Mouse (Mus musculus) CH12.LX (cell line): ENCODE data around the gene Slc34a2.

Experiments
- CHD2 ChIP-seq: IDR thresholded peaks from 2 replicates; pipeline ENCODE4 v1.6.1; 2011; ENCODE audit warnings: low read length, improper control_type of control experiment
- CTCF ChIP-seq, 2 experiments: IDR thresholded peaks in 1 of 2; conservative IDR thresholded peaks in 1 of 2; 2 replicates each; pipeline ENCODE4 v1.5.1; 2011 to 2012; ENCODE audit warnings: low read depth in 2 of 2, low read length in 2 of 2, improper control_type of control experiment in 1 of 2, inconsistent platforms in 1 of 2, mild to moderate bottlenecking in 1 of 2, moderate library complexity in 1 of 2
- ELF1 ChIP-seq: IDR thresholded peaks from 2 replicates; pipeline ENCODE4 v1.6.1; 2014; ENCODE audit warnings: low read depth, mild to moderate bottlenecking, inconsistent platforms, low read length, improper control_type of control experiment
- EP300 ChIP-seq: IDR thresholded peaks from 2 replicates; pipeline ENCODE4 v1.6.1; 2011; ENCODE audit warnings: low read length, improper control_type of control experiment
- IRF4 ChIP-seq: IDR thresholded peaks from 2 replicates; pipeline ENCODE4 v1.6.1; 2014; ENCODE audit warnings: low read depth, mild to moderate bottlenecking, inconsistent platforms, low read length, improper control_type of control experiment
- JUN ChIP-seq: IDR thresholded peaks from 2 replicates; pipeline ENCODE4 v1.6.1; 2011; ENCODE audit warnings: low read depth, mild to moderate bottlenecking, low read length, improper control_type of control experiment, moderate library complexity; ENCODE audit not compliant: insufficient read depth
- MAZ ChIP-seq: IDR thresholded peaks from 2 replicates; pipeline ENCODE4 v1.6.1; 2012; ENCODE audit warnings: low read depth, mild to moderate bottlenecking, inconsistent platforms, low read length, improper control_type of control experiment, moderate library complexity
- NELFE ChIP-seq: IDR thresholded peaks from 2 replicates; pipeline ENCODE4 v1.6.1; 2011; ENCODE audit warnings: low read depth, low read length, improper control_type of control experiment
- POLR2A ChIP-seq: IDR thresholded peaks from 2 replicates; pipeline ENCODE4 v1.6.1; 2011; ENCODE audit warnings: low read depth, mild to moderate bottlenecking, improper control_type of control experiment, low read length
- POLR2AphosphoS2 ChIP-seq: IDR thresholded peaks from 2 replicates; pipeline ENCODE4 v1.6.1; 2011; ENCODE audit warnings: low read depth, low read length, improper control_type of control experiment
- USF1 ChIP-seq: IDR thresholded peaks from 2 replicates; pipeline ENCODE4 v1.6.1; 2014; ENCODE audit warnings: low read depth, mild to moderate bottlenecking, inconsistent platforms, low read length, improper control_type of control experiment
- ZKSCAN1 ChIP-seq: IDR thresholded peaks from 2 replicates; pipeline ENCODE4 v1.6.1; 2012; ENCODE audit warnings: low read depth, inconsistent platforms, low read length, improper control_type of control experiment, borderline replicate concordance
- ZNF384 ChIP-seq: IDR thresholded peaks from 2 replicates; pipeline ENCODE4 v1.6.1; 2012; ENCODE audit warnings: low read depth, low read length, improper control_type of control experiment, inconsistent platforms

DNA sequence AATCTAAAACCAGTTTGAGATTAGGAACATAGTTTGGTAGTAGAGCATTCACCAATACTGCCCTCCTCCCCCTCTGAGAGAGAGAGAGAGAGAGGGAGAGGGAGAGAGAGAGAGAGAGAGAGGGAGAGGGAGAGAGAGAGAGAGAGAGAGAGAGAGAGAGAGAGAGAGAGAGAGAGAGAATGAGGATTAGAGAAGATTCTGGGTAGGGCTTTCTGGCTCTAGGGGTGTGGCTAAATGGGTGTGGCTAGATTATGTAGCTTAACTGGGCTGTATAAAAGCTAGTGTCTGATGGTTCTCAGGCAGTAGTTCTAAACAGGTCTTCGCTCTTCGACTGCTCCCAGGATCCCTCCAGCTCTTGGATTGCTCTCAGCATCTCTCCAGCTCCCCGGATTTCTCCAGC is at the start of gene Slc34a2:
- TF ChIP-seq CHD2 (no peak), POLR2A (no peak), CTCF (conservative IDR thresholded peaks at IDR 0.05 in 1 of 2, IDR thresholded peaks at IDR 0.05 in 1 of 2; ENCODE audit: low read depth in 2 of 2, low read length in 2 of 2) (no peak), ZKSCAN1 (no peak), EP300 (no peak), MAZ (no peak), ZNF384 (no peak), IRF4 (no peak), ELF1 (no peak), USF1 (no peak), JUN (no peak), POLR2AphosphoS2 (no peak), NELFE (no peak)
